Mouse (Mus musculus) hindbrain, embryonic 12.5 days (tissue): Measurements from ENCODE around the gene Atf2. TPM values are rescaled to one million over a fixed set of nuclear protein-coding genes. Genes with fewer than 3 reads are reported as not detected.

ENCODE experiments used
- ATAC-seq: fragments of 200-750 bp; cut with Nextera tagmentation; 2 replicates; pipeline ENCODE4 v1.8.0; 2017; ENCODE audit warnings: moderate TSS enrichment; ENCODE audit not compliant: low FRiP score
- H3K27ac ChIP-seq: fragments of 300-500 bp; sonication (generic); 2 replicates; pipeline ENCODE4 v1.5.1; 2016; ENCODE audit warnings: mild to moderate bottlenecking
- H3K27me3 ChIP-seq: fragments of 300-500 bp; sonication (generic); 2 replicates; pipeline ENCODE4 v1.6.1; 2016; ENCODE audit warnings: mild to moderate bottlenecking
- H3K36me3 ChIP-seq: fragments of 300-500 bp; sonication (generic); 2 replicates; pipeline ENCODE4 v1.6.1; 2016; ENCODE audit warnings: mild to moderate bottlenecking
- H3K4me1 ChIP-seq: fragments of 300-500 bp; sonication (generic); 2 replicates; pipeline ENCODE4 v1.6.1; 2016
- H3K4me2 ChIP-seq: fragments of 300-500 bp; sonication (generic); replicated peaks from 2 replicates; pipeline ENCODE4 v1.6.1; 2016; ENCODE audit warnings: mild to moderate bottlenecking
- H3K4me3 ChIP-seq: fragments of 300-500 bp; sonication (generic); 2 replicates; pipeline ENCODE4 v1.5.1; 2016; ENCODE audit warnings: mild to moderate bottlenecking
- H3K9ac ChIP-seq: fragments of 300-500 bp; sonication (generic); 2 replicates; pipeline ENCODE4 v1.6.1; 2016; ENCODE audit warnings: mild to moderate bottlenecking, moderate library complexity
- H3K9me3 ChIP-seq: fragments of 300-500 bp; sonication (generic); replicated peaks from 2 replicates; pipeline ENCODE4 v1.6.1; 2016; ENCODE audit warnings: mild to moderate bottlenecking
- whole genome bisulfite sequencing: fragments of 180-500 bp; shearing (Covaris S2); methylation state at CpG from one replicate; pipeline ENCODE4 v1.1.7; 2016; 5-methylcytosine and 5-hydroxymethylcytosine counted together
- polyA plus RNA-seq: library from polyadenylated mRNA; unstranded; fragments of >200 nt; fragmentation: Nextera tagmentation; extraction: Ambion mirVana; gene quantifications from 2 replicates; pipeline ENCODE4 v1.2.1, GENCODE M21; 2016

The Atf2 gene
- 108 and 114 TPM in 2 replicates for polyA plus RNA-seq

- ATAC-seq, result peak; percentile 96
- Histone ChIP-seq H3K9ac (peak within 1 kb of the TSS; percentile 93), H3K4me3 (peak within 1 kb of the TSS; percentile 82), H3K4me1 (peaks cover 11% of the 10 kb centered on the region), H3K4me2 (peak within 1 kb of the TSS; percentile 62), H3K27me3 (no peaks in the 10 kb centered on the region), H3K27ac (peak within 1 kb of the TSS; percentile 97), H3K36me3 (no peaks in the 10 kb centered on the region), H3K9me3 (no peaks in the 10 kb centered on the region)
- under 1% methylated on average over 62 of the region's 63 CpGs for WGBS
Measured at GRCm38 (mm10) chr2:73892464-73893296, at the start of gene Atf2. Gene Atf2, minus strand, starts transcription at chr2:73892639.

- Histone ChIP-seq H3K4me1 (no peaks in the 10 kb centered on the region), H3K9me3 (no peaks in the 10 kb centered on the region), H3K4me2 (no peak overlapping the region), H3K36me3 (no peaks in the 10 kb centered on the region), H3K9ac (no peak overlapping the region), H3K4me3 (no peak overlapping the region), H3K27ac (no peak overlapping the region), H3K27me3 (no peaks in the 10 kb centered on the region)
- WGBS, result 67% methylated on average over 1 of the region's 1 CpGs
- no peak for ATAC-seq
Measured at GRCm38 (mm10) chr2:73941281-73941680, 48.8 kb upstream of the Atf2 start.

- Histone ChIP-seq H3K27me3 (no peaks in the 10 kb centered on the region), H3K9ac (no peak overlapping the region), H3K4me3 (no peak overlapping the region), H3K4me1 (no peaks in the 10 kb centered on the region), H3K36me3 (no peaks in the 10 kb centered on the region), H3K4me2 (no peak overlapping the region), H3K9me3 (no peaks in the 10 kb centered on the region), H3K27ac (no peak overlapping the region)
- ATAC-seq, result no peak
- 82% methylated on average over 7 of the region's 7 CpGs for WGBS
Measured at GRCm38 (mm10) chr2:73940471-73940870, 48.0 kb upstream of the Atf2 start.

- no peaks in the 10 kb centered on the region for H3K27me3 ChIP-seq
- H3K27ac ChIP-seq, result no peak overlapping the region
- no peaks in the 10 kb centered on the region for H3K4me1 ChIP-seq
- WGBS, result 79% methylated on average over 2 of the region's 2 CpGs
- H3K36me3 ChIP-seq, result no peaks in the 10 kb centered on the region
- no peak overlapping the region for H3K9ac ChIP-seq
- H3K4me3 ChIP-seq, result no peak overlapping the region
- no peak for ATAC-seq
- H3K9me3 ChIP-seq, result no peaks in the 10 kb centered on the region
- H3K4me2 ChIP-seq, result no peak overlapping the region
Measured at GRCm38 (mm10) chr2:73938896-73939295, 46.5 kb upstream of the Atf2 start.

- no peaks in the 10 kb centered on the region for H3K27me3 ChIP-seq
- H3K4me2 ChIP-seq, result no peak overlapping the region
- WGBS, result 79% methylated on average over 8 of the region's 8 CpGs
- no peak overlapping the region for H3K27ac ChIP-seq
- H3K4me3 ChIP-seq, result no peak overlapping the region
- H3K9ac ChIP-seq, result no peak overlapping the region
- ATAC-seq, result no peak
- H3K36me3 ChIP-seq, result no peaks in the 10 kb centered on the region
- no peaks in the 10 kb centered on the region for H3K4me1 ChIP-seq
- no peaks in the 10 kb centered on the region for H3K9me3 ChIP-seq
Measured at GRCm38 (mm10) chr2:73932676-73933313, 40.4 kb upstream of the Atf2 start.

GRCm38 (mm10) chr2:73927711-73928110 lies 35.3 kb upstream of the Atf2 start:
- no peak for ATAC-seq
- H3K4me1 ChIP-seq, result no peaks in the 10 kb centered on the region

GRCm38 (mm10) chr2:73925539-73925938 lies 33.1 kb upstream of the Atf2 start:
- 77% methylated on average over 3 of the region's 3 CpGs for WGBS
- Histone ChIP-seq H3K4me3 (no peak overlapping the region), H3K27ac (no peak overlapping the region), H3K4me1 (no peaks in the 10 kb centered on the region), H3K9ac (no peak overlapping the region), H3K9me3 (no peaks in the 10 kb centered on the region), H3K36me3 (no peaks in the 10 kb centered on the region), H3K27me3 (no peaks in the 10 kb centered on the region), H3K4me2 (no peak overlapping the region)
- ATAC-seq, result no peak

More at GRCm38 (mm10) chr2:73927711-73928110, 35.3 kb upstream of the Atf2 start:
- H3K36me3 ChIP-seq, result no peaks in the 10 kb centered on the region
- no peak overlapping the region for H3K9ac ChIP-seq
- H3K27ac ChIP-seq, result no peak overlapping the region
- H3K9me3 ChIP-seq, result no peaks in the 10 kb centered on the region
- H3K4me3 ChIP-seq, result no peak overlapping the region
- H3K4me2 ChIP-seq, result no peak overlapping the region
- H3K27me3 ChIP-seq, result no peaks in the 10 kb centered on the region

GRCm38 (mm10) chr2:73925089-73925488 lies 32.6 kb upstream of the Atf2 start:
- H3K9ac ChIP-seq, result no peak overlapping the region
- peak; percentile 32; the same call in 1 of the 2 replicates for ATAC-seq
- H3K4me3 ChIP-seq, result no peak overlapping the region
- H3K9me3 ChIP-seq, result no peaks in the 10 kb centered on the region
- H3K36me3 ChIP-seq, result no peaks in the 10 kb centered on the region
- H3K27me3 ChIP-seq, result no peaks in the 10 kb centered on the region
- WGBS, result 22% methylated on average over 5 of the region's 5 CpGs
- H3K4me1 ChIP-seq, result no peaks in the 10 kb centered on the region
- H3K27ac ChIP-seq, result no peak overlapping the region
- no peak overlapping the region for H3K4me2 ChIP-seq

- no peak for ATAC-seq
- no peak overlapping the region for H3K9ac ChIP-seq
Measured at GRCm38 (mm10) chr2:73919642-73920041, 27.2 kb upstream of the Atf2 start.

GRCm38 (mm10) chr2:73912264-73912663 lies 19.8 kb upstream of the Atf2 start:
- no peak overlapping the region for H3K4me2 ChIP-seq
- peaks cover 7% of the 10 kb centered on the region; the same call in 1 of the 2 replicates for H3K4me1 ChIP-seq
- H3K36me3 ChIP-seq, result peaks cover 20% of the 10 kb centered on the region
- H3K9ac ChIP-seq, result no peak overlapping the region
- ATAC-seq, result no peak
- no peak overlapping the region for H3K4me3 ChIP-seq
- no peaks in the 10 kb centered on the region for H3K9me3 ChIP-seq
- H3K27ac ChIP-seq, result no peak overlapping the region
- 73% methylated on average over 3 of the region's 3 CpGs for WGBS
- H3K27me3 ChIP-seq, result no peaks in the 10 kb centered on the region

More at GRCm38 (mm10) chr2:73919642-73920041, 27.2 kb upstream of the Atf2 start:
- Histone ChIP-seq H3K4me1 (no peaks in the 10 kb centered on the region), H3K36me3 (no peaks in the 10 kb centered on the region), H3K27ac (no peak overlapping the region), H3K4me3 (no peak overlapping the region), H3K9me3 (no peaks in the 10 kb centered on the region), H3K27me3 (no peaks in the 10 kb centered on the region), H3K4me2 (no peak overlapping the region)
- WGBS, result 77% methylated on average over 7 of the region's 7 CpGs

- H3K27ac ChIP-seq, result peak within 1 kb of the TSS; percentile 91
- peak; percentile 96 for ATAC-seq
- H3K4me1 ChIP-seq, result peaks cover 7% of the 10 kb centered on the region; the same call in 1 of the 2 replicates
- WGBS, result 1% methylated on average over 34 of the region's 38 CpGs
- peak within 1 kb of the TSS; percentile 97 for H3K4me3 ChIP-seq
- H3K27me3 ChIP-seq, result no peaks in the 10 kb centered on the region
- H3K9me3 ChIP-seq, result no peaks in the 10 kb centered on the region
- H3K36me3 ChIP-seq, result peaks cover 28% of the 10 kb centered on the region
- peak within 1 kb of the TSS; percentile 87 for H3K4me2 ChIP-seq
- peak within 1 kb of the TSS; percentile 98 for H3K9ac ChIP-seq
Measured at GRCm38 (mm10) chr2:73911175-73911700, 18.8 kb upstream of the Atf2 start, which contains the start of gene Atp5g3. Gene Atp5g3, minus strand, starts transcription at chr2:73911326.

GRCm38 (mm10) chr2:73910571-73911174 lies 18.2 kb upstream of the Atf2 start:
- Histone ChIP-seq H3K27me3 (no peaks in the 10 kb centered on the region), H3K27ac (peak overlapping the region; percentile 91), H3K9me3 (no peaks in the 10 kb centered on the region), H3K4me2 (peak overlapping the region; percentile 87), H3K4me1 (peaks cover 7% of the 10 kb centered on the region; the same call in 1 of the 2 replicates), H3K9ac (peak overlapping the region; percentile 98), H3K36me3 (peaks cover 28% of the 10 kb centered on the region), H3K4me3 (peak overlapping the region; percentile 97)
- WGBS, result under 1% methylated on average over 43 of the region's 50 CpGs
- no peak; the same call in none of the 2 replicates for ATAC-seq
